ENCODE assay signal across 10 mouse cellular contexts in genomic region chr2:9593931-9594330, GRCm38 (mm10).
DNase-seq lines count a peak whose midpoint lies in the region; ATAC-seq and TF ChIP-seq lines count a peak whose summit lies in the region.
"Had no signal": no experiment of that assay in that cellular context is flagged by ENCODE, and none has a peak within 500 bp of the region (broad histone marks: within the 10 kb centered on the region; RNA-seq: fewer than 3 reads in every experiment).

No protein-coding gene starts in this region.

- no peaks in the 10 kb centered on the region for H3K27me3 ChIP-seq in forebrain, postnatal 0 days (ENCODE audit: insufficient read depth, low read length)
- H3K27me3 ChIP-seq in forebrain, embryonic 11.5 days (ENCODE audit: control insufficient read depth, insufficient read depth, low read length): no peaks in the 10 kb centered on the region
- H3K27me3 ChIP-seq in lung, embryonic 16.5 days (ENCODE audit: control insufficient read depth, insufficient read depth, low read depth, low read length): no peaks in the 10 kb centered on the region
- H3K27me3 ChIP-seq in midbrain, embryonic 16.5 days (ENCODE audit: control insufficient read depth, insufficient read depth, low read depth, low read length): no peaks in the 10 kb centered on the region
- H3K27me3 ChIP-seq: midbrain, embryonic 12.5 days had no signal

- no peak overlapping the region for H3K4me2 ChIP-seq in forebrain, postnatal 0 days (ENCODE audit: low read depth)
- H3K4me2 ChIP-seq in forebrain, embryonic 11.5 days (ENCODE audit: low read depth, low read length, severe bottlenecking): no peak overlapping the region
- no peak overlapping the region for H3K4me2 ChIP-seq in lung, embryonic 16.5 days (ENCODE audit: low read depth, low read length)
- H3K4me2 ChIP-seq in midbrain, embryonic 16.5 days (ENCODE audit: low read length): no peak overlapping the region
- H3K4me2 ChIP-seq: midbrain, embryonic 12.5 days had no signal

- H3K9ac ChIP-seq in forebrain, postnatal 0 days: no peak overlapping the region
- no peak overlapping the region for H3K9ac ChIP-seq in forebrain, embryonic 11.5 days (ENCODE audit: low read length)
- no peak overlapping the region for H3K9ac ChIP-seq in lung, embryonic 16.5 days (ENCODE audit: low read length)
- H3K9ac ChIP-seq in midbrain, embryonic 16.5 days (ENCODE audit: low read depth, low read length): no peak overlapping the region
- H3K9ac ChIP-seq: midbrain, embryonic 12.5 days had no signal

- H3K27ac ChIP-seq in forebrain, postnatal 0 days (ENCODE audit: low read depth, low read length): no peak overlapping the region
- no peak overlapping the region for H3K27ac ChIP-seq in forebrain, embryonic 11.5 days (ENCODE audit: low read depth, low read length)
- no peak overlapping the region for H3K27ac ChIP-seq in lung, embryonic 16.5 days (ENCODE audit: low read length)
- no peak overlapping the region for H3K27ac ChIP-seq in midbrain, embryonic 16.5 days (ENCODE audit: low read length)
- H3K27ac ChIP-seq: kidney, postnatal 0 days; midbrain, embryonic 12.5 days had no signal

- H3K4me1 ChIP-seq in forebrain, postnatal 0 days (ENCODE audit: insufficient read depth): no peaks in the 10 kb centered on the region
- no peaks in the 10 kb centered on the region for H3K4me1 ChIP-seq in forebrain, embryonic 11.5 days (replicated peaks; ENCODE audit: control insufficient read depth, insufficient read depth, low read length)
- H3K4me1 ChIP-seq in lung, embryonic 16.5 days (replicated peaks; ENCODE audit: control insufficient read depth, insufficient read depth, low read length): peaks cover 5% of the 10 kb centered on the region; the same call in 1 of the 2 replicates
- H3K4me1 ChIP-seq in midbrain, embryonic 16.5 days (ENCODE audit: control insufficient read depth, insufficient read depth, low read length): no peaks in the 10 kb centered on the region
- H3K4me1 ChIP-seq: midbrain, embryonic 12.5 days had no signal

- peak; percentile 6 for DNase-seq in forebrain, postnatal 0 days
- DNase-seq in forebrain, embryonic 11.5 days (ENCODE audit: low spot score): no peak
- peak; percentile 6 for DNase-seq in ovary, postnatal 36 days (ENCODE audit: low spot score)
- no peak for DNase-seq in ovary, adult 18-20 months (ENCODE audit: low spot score)
- peak; percentile 80 to 87 for DNase-seq in thymus, postnatal 10 days (ENCODE audit: low spot score in 2 of 2)
- DNase-seq in kidney, postnatal 25 days: no peak

- no peaks in the 10 kb centered on the region for H3K9me3 ChIP-seq in forebrain, postnatal 0 days (ENCODE audit: low read length)
- no peaks in the 10 kb centered on the region for H3K9me3 ChIP-seq in forebrain, embryonic 11.5 days (ENCODE audit: control insufficient read depth, low read length)
- no peaks in the 10 kb centered on the region for H3K9me3 ChIP-seq in lung, embryonic 16.5 days (ENCODE audit: control insufficient read depth, low read length)
- no peaks in the 10 kb centered on the region for H3K9me3 ChIP-seq in midbrain, embryonic 16.5 days (replicated peaks; ENCODE audit: control insufficient read depth, low read length, poor library complexity, severe bottlenecking)
- H3K9me3 ChIP-seq: midbrain, embryonic 12.5 days had no signal

- ATAC-seq in forebrain, postnatal 0 days: peak; percentile 66
- ATAC-seq in forebrain, embryonic 11.5 days (replicated peaks; ENCODE audit: low FRiP score): no peak
- peak; percentile 31; the same call in 1 of the 2 replicates for ATAC-seq in lung, embryonic 16.5 days (ENCODE audit: low read depth)
- ATAC-seq in midbrain, embryonic 16.5 days: no peak

- no peak overlapping the region for H3K4me3 ChIP-seq in forebrain, postnatal 0 days (ENCODE audit: low read depth, low read length)
- no peak overlapping the region for H3K4me3 ChIP-seq in forebrain, embryonic 11.5 days (ENCODE audit: low read depth, low read length)
- no peak overlapping the region for H3K4me3 ChIP-seq in lung, embryonic 16.5 days (ENCODE audit: low read length)
- no peak overlapping the region for H3K4me3 ChIP-seq in midbrain, embryonic 16.5 days (ENCODE audit: low read depth, low read length)
- H3K4me3 ChIP-seq: midbrain, embryonic 12.5 days had no signal

- H3K36me3 ChIP-seq in forebrain, postnatal 0 days (ENCODE audit: insufficient read depth): no peaks in the 10 kb centered on the region
- H3K36me3 ChIP-seq in forebrain, embryonic 11.5 days (ENCODE audit: control insufficient read depth, insufficient read depth, low read length): no peaks in the 10 kb centered on the region
- H3K36me3 ChIP-seq in lung, embryonic 16.5 days (ENCODE audit: control insufficient read depth, insufficient read depth, low read length): no peaks in the 10 kb centered on the region
- H3K36me3 ChIP-seq in midbrain, embryonic 16.5 days (ENCODE audit: control insufficient read depth, insufficient read depth, low read length): no peaks in the 10 kb centered on the region
- H3K36me3 ChIP-seq: midbrain, embryonic 12.5 days had no signal

- WGBS in forebrain, postnatal 0 days: 44% methylated on average over 10 of the region's 10 CpGs
- 51% methylated on average over 10 of the region's 10 CpGs for WGBS in forebrain, embryonic 11.5 days
- WGBS in lung, embryonic 16.5 days: 26% methylated on average over 10 of the region's 10 CpGs
- WGBS in midbrain, embryonic 16.5 days: 41% methylated on average over 10 of the region's 10 CpGs

- no peak for TF ChIP-seq CTCF in forebrain, postnatal 0 days (IDR thresholded peaks at IDR 0.05; ENCODE audit: low read depth)

Comparison
In these comparisons a context has a peak if more than half of its experiments do, and no peak if none do; other contexts are left out.
1. ATAC-seq: peak in forebrain, postnatal 0 days (single experiment) and lung, embryonic 16.5 days (single experiment); none in forebrain, embryonic 11.5 days (single experiment) and midbrain, embryonic 16.5 days (single experiment).
2. DNase-seq: peak in forebrain, postnatal 0 days (single experiment), ovary, postnatal 36 days (single experiment) and thymus, postnatal 10 days (2 of 2); none in forebrain, embryonic 11.5 days (single experiment), ovary, adult 18-20 months (single experiment) and kidney, postnatal 25 days (0 of 2).